Mouse (Mus musculus): ENCODE results near the gene Orc3. TPM values are rescaled to one million over a fixed set of nuclear protein-coding genes. Genes with fewer than 3 reads are reported as not detected.

The Orc3 gene
- polyA plus RNA-seq, 1 experiment from 2014 or later: 118 TPM

- Histone ChIP-seq H3K9me3 (ENCODE audit: control insufficient read depth, low read length) (no peaks in the 10 kb centered on the region), H3K4me3 (replicated peaks; ENCODE audit: low read depth, low read length) (no peak overlapping the region), H3K4me1 (ENCODE audit: control insufficient read depth, insufficient read depth, low read length) (no peaks in the 10 kb centered on the region), H3K36me3 (ENCODE audit: control insufficient read depth, insufficient read depth, low read length) (peaks cover 39% of the 10 kb centered on the region), H3K27ac (replicated peaks; ENCODE audit: low read depth, low read length) (no peak overlapping the region), H3K9ac (replicated peaks; ENCODE audit: low read length) (no peak overlapping the region), H3K4me2 (ENCODE audit: low read length) (no peak overlapping the region), H3K27me3 (ENCODE audit: control insufficient read depth, insufficient read depth, low read length) (no peaks in the 10 kb centered on the region)
- no peak for DNase-seq
- WGBS: 92% methylated on average over 4 of the region's 4 CpGs
- no peak for ATAC-seq (ENCODE audit: low FRiP score, low TSS enrichment)
Observed at GRCm38 (mm10) chr4:34637851-34638250, 23.1 kb upstream of the Orc3 start.

- Histone ChIP-seq H3K4me1 (ENCODE audit: control insufficient read depth, insufficient read depth, low read length) (no peaks in the 10 kb centered on the region), H3K9me3 (ENCODE audit: control insufficient read depth, low read length) (no peaks in the 10 kb centered on the region), H3K36me3 (ENCODE audit: control insufficient read depth, insufficient read depth, low read length) (peaks cover 39% of the 10 kb centered on the region), H3K4me2 (ENCODE audit: low read length) (no peak overlapping the region), H3K9ac (replicated peaks; ENCODE audit: low read length) (no peak overlapping the region), H3K4me3 (replicated peaks; ENCODE audit: low read depth, low read length) (no peak overlapping the region), H3K27ac (replicated peaks; ENCODE audit: low read depth, low read length) (no peak overlapping the region), H3K27me3 (ENCODE audit: control insufficient read depth, insufficient read depth, low read length) (no peaks in the 10 kb centered on the region)
- WGBS: 94% methylated on average over 7 of the region's 7 CpGs
- DNase-seq (no peak), ATAC-seq (ENCODE audit: low FRiP score, low TSS enrichment) (no peak)
Observed at GRCm38 (mm10) chr4:34637386-34637785, 22.6 kb upstream of the Orc3 start.

DNA sequence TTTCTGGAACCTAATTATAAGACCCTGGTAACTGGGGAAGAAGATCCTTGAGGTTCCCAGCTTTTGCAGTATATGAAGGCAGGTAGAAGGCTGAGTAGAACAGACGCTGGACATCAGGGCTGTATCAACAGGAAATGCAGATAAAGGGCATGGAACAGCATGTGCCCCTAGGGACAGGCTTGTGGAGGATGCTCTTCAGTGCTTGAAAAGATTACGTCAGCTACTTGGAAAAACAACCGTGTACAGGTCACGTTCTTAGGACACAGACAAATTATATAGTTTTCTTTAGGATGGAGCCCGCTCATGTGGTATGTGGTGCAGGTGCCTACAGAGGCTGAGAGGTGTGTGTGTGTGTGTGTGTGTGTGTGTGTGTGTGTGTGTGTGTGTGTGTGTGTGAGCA is 21.3 kb upstream of the Orc3 start:
- ATAC-seq (ENCODE audit: low FRiP score, low TSS enrichment) (no peak), DNase-seq (no peak)
- H3K27ac ChIP-seq (replicated peaks; ENCODE audit: low read depth, low read length): no peak overlapping the region
- H3K36me3 ChIP-seq (ENCODE audit: control insufficient read depth, insufficient read depth, low read length): peaks cover 42% of the 10 kb centered on the region
- no peak overlapping the region for H3K9ac ChIP-seq (replicated peaks; ENCODE audit: low read length)
- H3K4me3 ChIP-seq (replicated peaks; ENCODE audit: low read depth, low read length): no peak overlapping the region
- no peaks in the 10 kb centered on the region for H3K9me3 ChIP-seq (ENCODE audit: control insufficient read depth, low read length)
- H3K27me3 ChIP-seq (ENCODE audit: control insufficient read depth, insufficient read depth, low read length): no peaks in the 10 kb centered on the region
- H3K4me2 ChIP-seq (ENCODE audit: low read length): no peak overlapping the region
- no peaks in the 10 kb centered on the region for H3K4me1 ChIP-seq (ENCODE audit: control insufficient read depth, insufficient read depth, low read length)
- 88% methylated on average over 5 of the region's 5 CpGs for WGBS

DNA sequence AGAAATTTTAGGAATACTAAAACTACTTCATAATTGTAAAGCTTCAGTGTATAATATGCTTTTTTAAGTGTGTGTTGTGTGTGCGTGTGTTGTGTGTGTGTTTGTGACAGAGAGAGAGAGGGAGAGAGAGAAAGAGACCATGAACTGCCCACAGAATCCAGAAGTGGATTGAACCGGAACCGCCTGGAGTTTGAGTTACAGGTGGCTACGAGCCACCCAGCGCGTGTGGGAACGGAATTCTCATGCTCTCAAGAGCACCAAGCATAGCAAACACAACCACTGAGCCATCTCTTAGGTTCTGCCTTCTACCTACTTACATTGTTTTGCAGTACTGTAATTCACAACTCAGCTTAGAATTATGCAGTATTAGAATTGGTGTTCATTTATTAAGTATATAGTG is 19.4 kb upstream of the Orc3 start:
- 96% methylated on average over 7 of the region's 7 CpGs for WGBS
- Histone ChIP-seq H3K27ac (replicated peaks; ENCODE audit: low read depth, low read length) (no peak overlapping the region), H3K36me3 (ENCODE audit: control insufficient read depth, insufficient read depth, low read length) (peaks cover 34% of the 10 kb centered on the region)

DNA sequence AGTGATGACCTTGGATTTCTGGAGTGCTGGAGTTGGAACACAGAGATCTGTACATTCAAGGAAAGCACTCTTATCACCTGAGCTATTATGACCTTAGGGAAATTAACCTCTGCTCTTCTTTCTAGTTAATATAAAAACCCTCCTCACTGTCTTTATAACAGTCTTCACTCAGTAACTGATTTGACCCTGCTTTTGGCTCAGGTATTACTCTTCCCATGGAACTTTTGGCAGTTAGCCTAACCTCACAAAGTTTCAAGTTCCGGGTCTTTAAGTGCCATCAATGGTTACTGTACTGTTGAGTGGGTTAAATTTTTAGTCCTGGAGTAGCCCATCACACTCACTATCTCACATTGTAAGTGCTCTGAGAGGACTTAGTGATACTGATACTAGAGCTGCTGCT is 15.2 kb upstream of the Orc3 start:
- no peak overlapping the region for H3K4me3 ChIP-seq (replicated peaks; ENCODE audit: low read depth, low read length)
- H3K36me3 ChIP-seq (ENCODE audit: control insufficient read depth, insufficient read depth, low read length): peaks cover 52% of the 10 kb centered on the region
- no peaks in the 10 kb centered on the region for H3K9me3 ChIP-seq (ENCODE audit: control insufficient read depth, low read length)
- H3K27me3 ChIP-seq (ENCODE audit: control insufficient read depth, insufficient read depth, low read length): no peaks in the 10 kb centered on the region
- WGBS: 96% methylated on average over 1 of the region's 1 CpGs
- no peak for DNase-seq
- no peak overlapping the region for H3K4me2 ChIP-seq (ENCODE audit: low read length)
- no peaks in the 10 kb centered on the region for H3K4me1 ChIP-seq (ENCODE audit: control insufficient read depth, insufficient read depth, low read length)
- H3K27ac ChIP-seq (replicated peaks; ENCODE audit: low read depth, low read length): no peak overlapping the region
- no peak overlapping the region for H3K9ac ChIP-seq (replicated peaks; ENCODE audit: low read length)
- ATAC-seq (ENCODE audit: low FRiP score, low TSS enrichment): no peak

More for the DNA sequence above, 19.4 kb upstream of the Orc3 start:
- H3K4me3 ChIP-seq (replicated peaks; ENCODE audit: low read depth, low read length): no peak overlapping the region
- H3K9me3 ChIP-seq (ENCODE audit: control insufficient read depth, low read length): no peaks in the 10 kb centered on the region
- H3K27me3 ChIP-seq (ENCODE audit: control insufficient read depth, insufficient read depth, low read length): no peaks in the 10 kb centered on the region
- H3K4me1 ChIP-seq (ENCODE audit: control insufficient read depth, insufficient read depth, low read length): no peaks in the 10 kb centered on the region
- DNase-seq (no peak), ATAC-seq (ENCODE audit: low FRiP score, low TSS enrichment) (no peak)
- no peak overlapping the region for H3K4me2 ChIP-seq (ENCODE audit: low read length)
- no peak overlapping the region for H3K9ac ChIP-seq (replicated peaks; ENCODE audit: low read length)

DNA sequence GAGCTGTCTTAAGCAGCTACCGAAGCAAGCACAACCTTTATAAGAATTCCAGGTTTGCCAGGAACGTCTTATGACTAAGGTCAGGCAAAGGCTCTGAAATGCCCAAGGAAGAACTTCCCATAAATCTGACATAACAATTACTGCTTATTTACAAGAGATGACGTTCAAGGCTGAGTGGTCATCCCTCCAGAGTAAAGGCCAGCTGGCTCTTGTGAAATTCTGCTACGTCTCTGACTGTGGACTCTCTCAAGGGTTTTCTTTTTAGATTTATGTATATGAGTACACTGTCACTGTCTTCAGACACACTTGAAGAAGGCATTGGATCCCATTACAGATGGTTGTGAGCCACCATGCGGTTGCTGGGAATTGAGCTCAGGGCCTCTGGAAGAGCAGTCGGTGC is 11.7 kb upstream of the Orc3 start:
- WGBS: 93% methylated on average over 6 of the region's 6 CpGs
- ATAC-seq (ENCODE audit: low FRiP score, low TSS enrichment) (no peak), DNase-seq (no peak)
- H3K4me3 ChIP-seq (replicated peaks; ENCODE audit: low read depth, low read length): no peak overlapping the region
- no peaks in the 10 kb centered on the region for H3K4me1 ChIP-seq (ENCODE audit: control insufficient read depth, insufficient read depth, low read length)
- H3K9ac ChIP-seq (replicated peaks; ENCODE audit: low read length): no peak overlapping the region
- H3K27ac ChIP-seq (replicated peaks; ENCODE audit: low read depth, low read length): no peak overlapping the region
- H3K36me3 ChIP-seq (ENCODE audit: control insufficient read depth, insufficient read depth, low read length): peaks cover 49% of the 10 kb centered on the region
- no peak overlapping the region for H3K4me2 ChIP-seq (ENCODE audit: low read length)
- no peaks in the 10 kb centered on the region for H3K27me3 ChIP-seq (ENCODE audit: control insufficient read depth, insufficient read depth, low read length)
- no peaks in the 10 kb centered on the region for H3K9me3 ChIP-seq (ENCODE audit: control insufficient read depth, low read length)

- no peak overlapping the region for H3K4me2 ChIP-seq (ENCODE audit: low read length)
- no peak overlapping the region for H3K9ac ChIP-seq (replicated peaks; ENCODE audit: low read length)
- H3K27me3 ChIP-seq (ENCODE audit: control insufficient read depth, insufficient read depth, low read length): no peaks in the 10 kb centered on the region
- 87% methylated on average over 4 of the region's 4 CpGs for WGBS
- H3K27ac ChIP-seq (replicated peaks; ENCODE audit: low read depth, low read length): no peak overlapping the region
- no peak overlapping the region for H3K4me3 ChIP-seq (replicated peaks; ENCODE audit: low read depth, low read length)
- no peaks in the 10 kb centered on the region for H3K9me3 ChIP-seq (ENCODE audit: control insufficient read depth, low read length)
- peaks cover 44% of the 10 kb centered on the region for H3K36me3 ChIP-seq (ENCODE audit: control insufficient read depth, insufficient read depth, low read length)
- no peaks in the 10 kb centered on the region for H3K4me1 ChIP-seq (ENCODE audit: control insufficient read depth, insufficient read depth, low read length)
- ATAC-seq (ENCODE audit: low FRiP score, low TSS enrichment) (no peak), DNase-seq (no peak)
Observed at GRCm38 (mm10) chr4:34625556-34625955, 10.8 kb upstream of the Orc3 start.

DNA sequence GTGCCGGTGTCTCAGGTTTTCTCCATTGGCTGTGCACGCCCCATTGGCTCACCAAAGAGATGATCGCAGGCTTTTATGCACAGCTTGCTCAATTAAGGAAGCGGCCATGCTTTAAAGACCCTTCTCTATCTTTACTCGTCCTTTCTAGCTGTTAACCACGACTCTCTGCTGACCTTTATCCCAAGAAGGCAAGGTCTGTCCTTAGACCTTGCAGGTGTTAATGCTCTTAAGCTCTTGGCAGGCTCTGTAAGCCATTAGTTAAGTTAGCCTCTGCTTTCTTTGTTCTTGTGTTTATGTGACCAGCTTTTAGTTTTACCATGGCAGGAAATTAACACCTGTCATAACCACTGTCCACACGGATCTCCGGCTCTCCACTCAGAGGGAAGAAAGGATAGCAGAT is 1.4 kb upstream of the Orc3 start:
- DNase-seq (no peak), ATAC-seq (ENCODE audit: low FRiP score, low TSS enrichment) (no peak)
- peak overlapping the region; percentile 80 for H3K4me3 ChIP-seq (replicated peaks; ENCODE audit: low read depth, low read length)
- 47% methylated on average over 8 of the region's 8 CpGs for WGBS
- H3K9me3 ChIP-seq (ENCODE audit: control insufficient read depth, low read length): no peaks in the 10 kb centered on the region
- H3K9ac ChIP-seq (replicated peaks; ENCODE audit: low read length): peak overlapping the region; percentile 82; the same call in 1 of the 2 replicates
- H3K27ac ChIP-seq (replicated peaks; ENCODE audit: low read depth, low read length): no peak overlapping the region
- H3K4me2 ChIP-seq (ENCODE audit: low read length): peak overlapping the region; percentile 87
- H3K36me3 ChIP-seq (ENCODE audit: control insufficient read depth, insufficient read depth, low read length): 0 out of 2 replicates have a peak, but pooled peaks cover 3% of the 10 kb centered on the region
- no peaks in the 10 kb centered on the region for H3K27me3 ChIP-seq (ENCODE audit: control insufficient read depth, insufficient read depth, low read length)
- H3K4me1 ChIP-seq (ENCODE audit: control insufficient read depth, insufficient read depth, low read length): peaks cover 22% of the 10 kb centered on the region

DNA sequence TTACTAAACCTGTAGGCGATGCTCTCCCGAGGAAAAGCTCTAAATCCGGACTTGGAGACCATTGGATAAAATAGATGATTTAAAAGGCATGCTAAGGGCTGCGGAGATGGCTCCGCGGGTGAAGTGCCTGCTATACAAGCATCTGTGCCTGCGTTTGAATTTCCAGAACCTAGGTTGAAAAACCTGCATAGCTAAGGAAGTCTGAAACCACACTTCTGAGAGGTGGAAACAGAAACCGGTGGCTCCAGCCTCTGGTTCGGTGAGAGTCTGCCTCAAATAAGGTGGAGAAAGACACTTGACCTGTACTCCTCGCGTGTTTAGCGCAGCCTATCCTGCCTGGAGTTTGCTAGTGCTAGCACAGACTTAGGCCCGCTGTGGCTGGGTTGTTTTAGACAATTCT is 559 bp upstream of the Orc3 start:
- DNase-seq: peak; percentile 49
- H3K9ac ChIP-seq (replicated peaks; ENCODE audit: low read length): peak overlapping the region; percentile 82
- H3K27ac ChIP-seq (replicated peaks; ENCODE audit: low read depth, low read length): peak overlapping the region; percentile 91
- 0 out of 2 replicates have a peak, but pooled peaks cover 2% of the 10 kb centered on the region for H3K36me3 ChIP-seq (ENCODE audit: control insufficient read depth, insufficient read depth, low read length)
- ATAC-seq (ENCODE audit: low FRiP score, low TSS enrichment): peak; percentile 35; the same call in 1 of the 2 replicates
- peak overlapping the region; percentile 80 for H3K4me3 ChIP-seq (replicated peaks; ENCODE audit: low read depth, low read length)
- 2% methylated on average over 13 of the region's 13 CpGs for WGBS
- no peaks in the 10 kb centered on the region for H3K9me3 ChIP-seq (ENCODE audit: control insufficient read depth, low read length)
- H3K4me1 ChIP-seq (ENCODE audit: control insufficient read depth, insufficient read depth, low read length): peaks cover 22% of the 10 kb centered on the region
- peak overlapping the region; percentile 87 for H3K4me2 ChIP-seq (ENCODE audit: low read length)
- no peaks in the 10 kb centered on the region for H3K27me3 ChIP-seq (ENCODE audit: control insufficient read depth, insufficient read depth, low read length)
